Mouse (Mus musculus): Measurements from ENCODE around the gene Gm44973.
"Not testable (repeated sequence)": the region's sequence is repeated elsewhere in the genome, so short reads cannot be mapped to it uniquely, and the experiment has no call there.

Gm44973 gene

GRCm38 (mm10) chr7:5015118-5016001 lies at the start of gene Gm44973:
Gene Gm44973 (plus strand): TSS chr7:5015496.
- peak; percentile 79 to 82 for DNase-seq (ENCODE audit: low spot score in 2 of 2)

DNA sequence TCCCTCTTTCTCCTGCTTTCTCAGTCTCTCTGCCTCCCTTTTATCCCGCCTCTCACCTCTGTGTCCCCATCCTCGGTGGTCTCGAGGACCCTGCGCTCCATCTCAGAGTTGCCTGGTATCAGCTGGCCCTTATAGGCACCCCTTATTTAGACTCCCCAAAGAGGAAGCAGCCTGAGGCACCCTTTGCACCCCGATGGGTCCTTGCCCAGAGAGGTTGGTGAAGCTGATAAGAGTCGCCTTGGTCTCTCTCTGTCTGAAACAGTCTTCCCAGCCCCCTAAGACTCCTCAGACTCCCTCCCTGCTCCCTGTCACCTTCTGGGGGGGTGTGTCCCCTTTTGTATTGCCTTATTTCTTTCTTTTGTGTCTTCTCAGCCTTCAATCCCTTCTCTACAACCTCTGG lies 44.2 kb upstream of the Gm44973 start, which contains the start of gene Sbk3:
Sbk3 (minus strand) TSS at position 101 of the 400 bp plus-strand sequence.
- no peak for DNase-seq (ENCODE audit: low spot score in 2 of 2)

- DNase-seq (ENCODE audit: low spot score in 2 of 2), result no peak
Observed at GRCm38 (mm10) chr7:4971710-4972109, 43.6 kb upstream of the Gm44973 start.

DNA sequence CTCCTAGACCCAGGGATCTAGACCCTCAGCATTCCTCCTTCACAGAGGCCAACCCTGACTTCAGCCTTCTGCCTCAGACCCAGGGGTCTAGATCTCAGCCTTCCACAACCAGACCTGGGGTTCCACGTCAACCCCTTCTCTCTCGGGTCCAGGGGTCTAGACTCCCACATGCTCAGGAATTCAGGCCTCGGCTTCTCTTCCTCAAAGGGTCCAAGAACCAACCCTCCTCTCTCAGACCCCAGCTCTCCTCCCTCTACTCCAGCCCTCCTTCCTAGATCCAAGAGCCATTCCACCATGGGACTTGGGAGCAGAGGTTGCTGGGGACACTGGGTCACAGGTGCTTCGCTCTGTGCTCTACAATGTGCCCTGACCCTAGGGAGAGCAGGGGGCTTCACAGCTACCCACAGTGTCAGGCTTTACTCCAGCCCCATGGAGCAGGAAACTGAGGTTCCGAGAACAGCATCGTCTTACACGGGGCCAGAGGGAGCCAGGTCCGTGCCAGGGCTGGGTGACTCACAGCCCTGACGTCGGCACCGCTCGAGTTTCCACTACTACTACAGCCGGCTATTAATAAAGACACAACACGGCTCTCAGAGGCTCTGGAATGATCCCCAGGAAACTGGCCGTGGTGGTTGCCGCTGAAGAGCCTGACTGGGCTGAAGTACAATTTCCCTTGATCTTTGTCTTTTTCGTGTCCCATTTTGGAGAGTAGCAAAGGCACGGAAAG lies 42.8 kb upstream of the Gm44973 start:
- DNase-seq (ENCODE audit: low spot score in 2 of 2), result no peak

DNA sequence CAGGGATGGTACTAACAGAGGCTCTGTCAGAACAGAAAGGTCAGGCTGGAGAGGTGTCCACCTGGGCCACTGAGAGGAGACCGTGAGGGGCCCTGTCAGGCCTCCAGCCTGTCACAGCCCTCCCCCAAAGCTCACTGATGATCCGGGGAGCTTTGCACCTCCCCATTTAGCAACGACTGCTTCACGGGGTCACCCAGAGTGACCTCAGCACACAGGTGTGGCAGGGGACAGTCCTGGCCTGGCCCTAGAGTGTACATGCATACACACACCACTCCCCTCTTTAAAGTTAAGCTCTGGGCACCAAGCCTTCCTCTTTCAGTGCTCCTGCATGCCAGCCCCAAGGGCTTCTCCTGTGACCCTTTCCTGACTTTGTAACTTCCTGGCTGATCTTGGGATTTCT lies 39.8 kb upstream of the Gm44973 start:
- DNase-seq (ENCODE audit: low spot score in 2 of 2), result no peak

GRCm38 (mm10) chr7:4976832-4977231 lies 38.5 kb upstream of the Gm44973 start:
- no peak for DNase-seq (ENCODE audit: low spot score in 2 of 2)

DNA sequence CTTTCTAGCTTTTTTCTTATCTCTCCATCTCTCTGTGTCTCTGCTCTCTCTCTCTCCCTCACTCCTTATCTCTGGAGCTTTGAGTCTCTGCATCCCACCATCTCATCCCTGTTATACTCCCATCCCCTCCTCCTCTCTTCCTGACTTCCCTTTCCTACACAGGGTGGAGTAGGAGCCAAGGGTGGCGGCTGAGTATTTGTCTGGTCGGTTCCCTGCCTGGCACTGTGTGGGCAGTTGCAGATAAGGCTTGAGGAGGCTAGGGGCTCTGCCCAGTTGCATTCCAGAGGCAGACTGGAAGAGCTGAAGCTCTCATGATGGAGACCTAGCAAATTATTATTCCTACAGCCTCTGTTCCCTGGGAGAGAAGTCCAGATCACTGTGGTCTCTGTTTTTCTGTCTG lies 27.0 kb upstream of the Gm44973 start:
- no peak for DNase-seq (ENCODE audit: low spot score in 2 of 2)

- no peak for DNase-seq (ENCODE audit: low spot score in 2 of 2)
Observed at GRCm38 (mm10) chr7:4993347-4993998, 21.8 kb upstream of the Gm44973 start.

- no peak for DNase-seq (ENCODE audit: low spot score in 2 of 2)
Observed at GRCm38 (mm10) chr7:4993999-4994788, 21.1 kb upstream of the Gm44973 start.

DNA sequence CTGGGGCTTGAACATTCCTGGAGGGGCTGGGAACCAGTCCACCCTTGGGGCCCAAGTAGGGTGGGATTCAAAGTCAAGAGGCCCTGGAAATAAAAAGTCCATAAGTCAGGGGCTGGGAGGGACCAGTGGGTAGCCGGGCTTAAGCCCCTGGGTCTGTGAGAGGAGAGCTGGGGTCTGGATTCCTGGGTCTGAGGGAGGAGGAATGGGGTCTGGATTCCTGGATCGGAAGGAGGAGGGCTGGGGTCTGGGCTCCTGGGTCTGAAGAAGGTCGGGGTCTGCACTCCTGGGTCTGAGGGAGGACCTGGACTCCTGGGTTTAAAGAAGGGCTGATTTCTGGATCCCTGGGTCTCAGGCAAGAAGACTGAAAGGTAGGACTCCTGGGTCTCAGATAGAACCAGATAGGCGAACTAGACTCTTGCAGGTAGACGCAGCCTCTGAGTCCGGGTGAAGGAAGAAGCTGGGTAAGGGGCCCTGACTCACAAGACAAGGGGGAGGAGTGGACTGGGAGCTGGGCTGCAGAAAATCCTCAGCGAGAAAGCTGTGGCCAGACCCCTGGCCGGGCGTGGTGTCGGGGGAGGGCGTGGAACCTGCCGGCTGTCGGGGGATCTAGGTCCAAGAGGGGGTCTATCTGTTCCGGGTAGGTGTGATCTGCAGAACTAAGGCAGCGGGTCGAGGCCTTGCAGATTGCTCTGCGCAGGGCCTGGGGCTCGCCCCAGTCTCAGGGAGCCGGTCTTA lies 19.9 kb upstream of the Gm44973 start:
- DNase-seq (ENCODE audit: low spot score in 2 of 2), result no peak

DNA sequence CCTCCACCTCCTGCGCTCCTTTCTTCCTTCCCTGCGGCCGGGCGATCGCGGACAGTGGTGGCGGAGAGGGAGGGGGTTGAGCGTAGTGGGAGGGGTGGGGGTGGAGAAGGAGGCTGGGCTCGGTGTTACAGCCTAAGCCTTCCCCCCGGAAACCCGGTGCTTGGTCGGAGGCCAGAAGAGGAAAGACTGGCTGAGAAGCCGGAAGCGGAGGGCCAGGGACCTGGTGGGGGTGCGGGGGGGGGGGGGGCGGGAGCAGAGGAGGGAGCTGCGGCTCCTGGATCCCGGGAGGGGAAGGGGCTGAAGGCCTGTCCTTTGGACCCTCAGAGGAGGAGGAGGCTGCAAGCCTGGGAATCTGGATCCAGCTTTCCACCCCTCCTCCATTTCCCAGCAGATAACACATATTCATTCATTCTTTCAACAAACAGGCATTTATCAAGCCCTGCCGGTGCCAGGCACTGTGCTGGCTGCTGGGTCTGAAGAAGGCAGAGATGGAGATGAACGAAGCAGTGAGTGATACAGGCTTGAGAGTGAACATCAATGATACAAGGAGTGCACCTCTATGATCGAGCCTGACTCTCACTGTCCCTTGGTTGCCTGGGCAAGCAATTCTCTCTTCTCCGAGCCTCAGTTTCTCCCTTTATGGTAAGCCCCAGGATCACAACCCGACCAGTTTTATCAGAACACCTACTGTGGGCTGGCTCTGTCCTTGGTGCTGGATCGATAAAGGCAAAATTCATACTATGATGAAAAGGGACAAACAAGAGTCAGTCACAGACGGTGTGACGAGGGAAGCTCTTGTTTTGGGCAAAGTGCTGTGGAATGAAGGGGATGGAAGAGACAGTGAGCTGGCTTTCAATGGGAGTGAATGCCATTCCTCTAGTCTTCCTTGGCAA lies 19.0 kb upstream of the Gm44973 start, which contains the start of gene Zfp579:
Zfp579 (minus strand) TSS at position 156 of the 893 bp plus-strand sequence.
- DNase-seq (ENCODE audit: low spot score in 2 of 2), result peak; percentile 83 to 89

- no peak for DNase-seq (ENCODE audit: low spot score in 2 of 2)
Observed at GRCm38 (mm10) chr7:4996934-4997333, 18.4 kb upstream of the Gm44973 start.

DNA sequence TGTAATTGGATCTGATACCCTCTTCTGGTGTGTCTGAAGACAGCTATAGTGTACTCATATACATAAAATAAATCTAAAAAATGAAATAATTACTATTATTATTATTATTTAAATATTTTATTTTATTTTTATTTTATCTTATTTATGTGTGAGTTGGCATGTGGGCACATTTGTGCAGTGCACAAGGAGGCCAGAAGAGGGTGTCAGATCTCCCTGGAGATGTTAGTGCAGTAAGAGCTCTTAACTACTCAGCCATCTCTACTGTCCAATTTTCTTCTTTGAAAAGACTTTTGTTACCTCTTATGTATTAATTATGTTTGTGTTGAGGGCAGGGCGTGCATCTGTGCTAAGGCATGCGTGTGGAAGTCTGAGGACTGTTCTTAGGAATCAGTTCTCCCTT lies 15.4 kb upstream of the Gm44973 start:
- no peak for DNase-seq (ENCODE audit: low spot score in 2 of 2)

GRCm38 (mm10) chr7:5002876-5003275 lies 12.4 kb upstream of the Gm44973 start:
- DNase-seq (ENCODE audit: low spot score in 2 of 2), result not testable (repeated sequence)

DNA sequence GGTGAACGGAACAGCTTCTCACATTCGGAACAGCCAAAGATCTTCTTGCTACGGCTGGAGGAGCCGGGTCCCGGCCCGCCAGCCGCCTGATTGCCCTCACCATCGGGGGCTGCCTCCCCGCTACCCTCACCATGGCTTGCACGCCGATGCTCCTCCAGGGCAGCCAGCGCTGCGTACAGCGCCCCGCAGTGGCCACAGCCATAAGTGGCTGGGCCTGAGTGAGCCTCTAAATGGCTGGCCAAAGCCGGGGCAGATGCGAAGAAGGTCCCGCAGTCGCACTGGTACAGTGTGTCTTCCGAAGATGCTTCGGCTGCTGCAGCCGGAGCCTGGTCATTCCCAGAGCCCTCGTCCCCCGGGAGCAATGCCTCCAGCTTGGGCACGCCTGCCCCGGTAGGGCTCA lies 7.1 kb upstream of the Gm44973 start:
- DNase-seq (ENCODE audit: low spot score in 2 of 2), result no peak

- no peak for DNase-seq (ENCODE audit: low spot score in 2 of 2)
Observed at GRCm38 (mm10) chr7:5012681-5013513, 2.4 kb upstream of the Gm44973 start.

DNA sequence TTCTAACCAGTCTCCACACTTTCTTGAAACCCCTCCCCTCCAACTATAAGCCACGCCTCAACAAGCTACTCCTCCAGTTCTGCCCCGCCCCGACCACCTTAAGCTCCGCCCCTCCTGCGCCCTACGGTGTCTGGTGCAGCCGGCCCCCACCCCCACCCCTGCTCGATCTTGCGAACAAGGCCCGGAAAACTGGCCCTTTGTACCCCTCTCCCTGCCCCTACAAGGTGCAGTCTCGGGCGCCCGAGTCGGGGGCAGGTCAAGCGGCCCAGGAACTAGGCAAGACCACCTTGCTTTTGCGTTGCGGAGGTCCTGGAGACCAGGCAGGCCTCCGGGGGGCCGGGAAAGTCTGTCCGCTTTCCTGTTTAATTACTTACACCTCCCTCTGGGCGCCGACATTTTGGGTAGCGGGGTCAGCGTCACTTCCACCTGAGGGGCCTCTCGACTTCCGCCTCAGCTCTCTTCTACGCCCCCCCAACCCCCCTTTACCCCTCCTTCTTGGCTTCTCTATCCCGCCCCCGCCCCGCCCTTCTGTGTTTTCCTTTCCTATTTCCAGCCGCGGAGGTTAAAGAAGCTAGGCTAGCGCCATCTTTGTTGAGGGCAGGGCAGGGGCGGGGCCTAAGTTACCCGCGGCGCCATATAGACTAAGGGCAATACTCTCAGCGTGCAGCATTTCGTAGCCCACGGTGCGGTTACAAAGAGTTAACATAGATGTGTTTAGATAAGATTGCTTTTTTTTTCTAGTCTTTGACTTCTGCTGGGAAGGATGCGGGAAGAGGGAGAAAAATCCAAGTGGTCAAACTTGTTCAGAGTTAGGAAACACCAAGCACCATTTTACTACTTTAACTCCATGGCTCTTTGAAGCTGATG lies 812 bp upstream of the Gm44973 start, which contains the start of the genes Zfp524 and Fiz1:
Zfp524 (plus strand) TSS at position 165 of the 867 bp plus-strand sequence.
Fiz1 (minus strand) TSS at position 447 of the 867 bp plus-strand sequence.
- peak; percentile 91 to 97 for DNase-seq (ENCODE audit: low spot score in 2 of 2)

DNA sequence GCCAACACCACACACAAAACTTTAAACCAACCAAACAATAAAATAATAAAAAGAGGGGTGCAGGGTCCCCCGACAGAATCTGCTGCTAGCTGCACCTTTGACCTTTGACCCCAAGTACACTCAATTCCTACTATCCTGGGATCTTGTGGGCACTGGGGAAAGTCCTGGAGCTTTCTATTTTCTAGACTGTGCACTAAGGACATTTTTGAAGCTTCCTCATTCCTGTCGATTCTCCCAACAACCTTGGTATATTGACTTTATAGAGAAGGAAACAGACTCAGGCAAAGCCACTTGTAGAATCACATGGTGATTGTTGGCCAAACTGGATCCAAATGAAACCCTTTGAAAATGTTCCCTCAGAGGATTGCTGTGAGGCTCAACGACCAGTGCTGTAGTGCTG lies 761 bp downstream of the Gm44973 start:
- DNase-seq (ENCODE audit: low spot score in 2 of 2), result no peak
